Mouse (Mus musculus) kidney, postnatal 36 days (tissue): ENCODE results near the gene E2f3.

Source experiments
- DNase-seq, 2 experiments: peaks; one replicate each; pipeline ENCODE4 v3.0.0; 2021 to 2022; ENCODE audit warnings: mixed read lengths in 2 of 2

Gene E2f3

GRCm38 (mm10) chr13:29913606-29914005 is 72.3 kb downstream of the E2f3 start:
- DNase-seq: no peak

GRCm38 (mm10) chr13:29913061-29913460 is 72.8 kb downstream of the E2f3 start:
- no peak for DNase-seq

GRCm38 (mm10) chr13:29912251-29912650 is 73.6 kb downstream of the E2f3 start:
- no peak for DNase-seq

- DNase-seq: no peak
Observed at GRCm38 (mm10) chr13:29911141-29911540, 74.7 kb downstream of the E2f3 start.

- no peak for DNase-seq
Observed at GRCm38 (mm10) chr13:29908431-29908830, 77.4 kb downstream of the E2f3 start.

- DNase-seq: no peak
Observed at GRCm38 (mm10) chr13:29907995-29908394, 77.9 kb downstream of the E2f3 start.

GRCm38 (mm10) chr13:29906734-29907133 is 79.1 kb downstream of the E2f3 start:
- DNase-seq: no peak

- DNase-seq: no peak
Observed at GRCm38 (mm10) chr13:29903341-29903740, 82.5 kb downstream of the E2f3 start.

GRCm38 (mm10) chr13:29902676-29903075 is 83.2 kb downstream of the E2f3 start:
- DNase-seq: no peak

GRCm38 (mm10) chr13:29901641-29902040 is 84.2 kb downstream of the E2f3 start:
- no peak for DNase-seq

GRCm38 (mm10) chr13:29866780-29867179 is 119.1 kb downstream of the E2f3 start:
- no peak for DNase-seq

- DNase-seq: no peak
Observed at GRCm38 (mm10) chr13:29864331-29864730, 121.5 kb downstream of the E2f3 start.

GRCm38 (mm10) chr13:29860087-29860486 is 125.8 kb downstream of the E2f3 start:
- DNase-seq: no peak

GRCm38 (mm10) chr13:29857436-29857835 is 128.4 kb downstream of the E2f3 start:
- DNase-seq: peak; percentile 32 to 63
